Mouse (Mus musculus) layer of hippocampus, postnatal 14 days (tissue): ENCODE measurements around the gene Plekhg5. TPM values are rescaled to one million over a fixed set of nuclear protein-coding genes. Genes with fewer than 3 reads are reported as not detected.

Experiments used
- DNase-seq, 2 experiments: peaks; one replicate each; pipeline ENCODE4 v3.0.0; 2021 to 2022; ENCODE audit warnings: low spot score in 2 of 2, mixed read lengths in 1 of 2
- total RNA-seq, 2 experiments: library from RNA; stranded (reverse); gene quantifications; 2 replicates each; pipeline ENCODE4 v1.2.3; 2021

The Plekhg5 gene
- total RNA-seq, 2 experiments from 2014 or later, result 106 to 115 TPM

GRCm38 (mm10) chr4:152068166-152068724 lies 4.1 kb upstream of the Plekhg5 start:
- no peak for DNase-seq

- DNase-seq, result no peak
Observed at GRCm38 (mm10) chr4:152069245-152069644, 3.1 kb upstream of the Plekhg5 start.

- DNase-seq, result no peak
Observed at GRCm38 (mm10) chr4:152070494-152071396, 1.6 kb upstream of the Plekhg5 start.

GRCm38 (mm10) chr4:152072655-152073054 lies 357 bp downstream of the Plekhg5 start:
- no peak for DNase-seq

GRCm38 (mm10) chr4:152073715-152074114 lies 1.4 kb downstream of the Plekhg5 start:
- no peak for DNase-seq

GRCm38 (mm10) chr4:152074548-152074947 lies 2.2 kb downstream of the Plekhg5 start:
- DNase-seq, result no peak

- no peak for DNase-seq
Observed at GRCm38 (mm10) chr4:152077191-152077590, 4.9 kb downstream of the Plekhg5 start.

- peak in 1 of 2 experiments; percentile 37 for DNase-seq
Observed at GRCm38 (mm10) chr4:152078105-152078530, 5.8 kb downstream of the Plekhg5 start.

- DNase-seq, result no peak
Observed at GRCm38 (mm10) chr4:152079261-152079660, 7.0 kb downstream of the Plekhg5 start.

- no peak for DNase-seq
Observed at GRCm38 (mm10) chr4:152079931-152080330, 7.6 kb downstream of the Plekhg5 start.

- DNase-seq, result no peak
Observed at GRCm38 (mm10) chr4:152083611-152084220, 11.4 kb downstream of the Plekhg5 start.

GRCm38 (mm10) chr4:152084616-152085015 lies 12.3 kb downstream of the Plekhg5 start:
- no peak for DNase-seq

GRCm38 (mm10) chr4:152086505-152087210 lies 14.4 kb downstream of the Plekhg5 start:
- DNase-seq, result peak in 1 of 2 experiments; percentile 61

- no peak for DNase-seq
Observed at GRCm38 (mm10) chr4:152087211-152088081, 15.1 kb downstream of the Plekhg5 start.

GRCm38 (mm10) chr4:152088133-152088532 lies 15.8 kb downstream of the Plekhg5 start:
- DNase-seq, result peak in 1 of 2 experiments; percentile 64

GRCm38 (mm10) chr4:152088556-152089120 lies 16.3 kb downstream of the Plekhg5 start:
- peak; percentile 78 to 90 for DNase-seq

- no peak for DNase-seq
Observed at GRCm38 (mm10) chr4:152090191-152090590, 17.9 kb downstream of the Plekhg5 start.

- no peak for DNase-seq
Observed at GRCm38 (mm10) chr4:152092751-152093293, 20.5 kb downstream of the Plekhg5 start.

GRCm38 (mm10) chr4:152094233-152094632 lies 21.9 kb downstream of the Plekhg5 start:
- DNase-seq, result no peak
